Mouse (Mus musculus) MEL-GATA-1-ER (cell line): ENCODE results near the gene Prrg2.
"Not testable (repeated sequence)": the region's sequence is repeated elsewhere in the genome, so short reads cannot be mapped to it uniquely, and the experiment has no call there.

Experiments used
- DNase-seq: peaks from one replicate; pipeline ENCODE4 v3.0.0-alpha.2; 2012; ENCODE audit warnings: low read depth; ENCODE audit errors: extremely low read depth

Gene Prrg2

GRCm38 (mm10) chr7:45036702-45037101 is 25.8 kb downstream of the Prrg2 start:
- no peak for DNase-seq

GRCm38 (mm10) chr7:45035631-45036030 is 26.8 kb downstream of the Prrg2 start:
- no peak for DNase-seq

- DNase-seq = no peak
Observed at GRCm38 (mm10) chr7:45033722-45034359, 28.6 kb downstream of the Prrg2 start.

- DNase-seq = no peak
Observed at GRCm38 (mm10) chr7:45030857-45031256, 31.6 kb downstream of the Prrg2 start.

GRCm38 (mm10) chr7:45029995-45030394 is 32.5 kb downstream of the Prrg2 start:
- DNase-seq = no peak

GRCm38 (mm10) chr7:45028351-45028750 is 34.1 kb downstream of the Prrg2 start:
- DNase-seq = no peak

- no peak for DNase-seq
Observed at GRCm38 (mm10) chr7:45027761-45028160, 34.7 kb downstream of the Prrg2 start.

GRCm38 (mm10) chr7:45026256-45026655 is 36.2 kb downstream of the Prrg2 start:
- DNase-seq = no peak

- no peak for DNase-seq
Observed at GRCm38 (mm10) chr7:45025601-45026220, 36.8 kb downstream of the Prrg2 start.

- DNase-seq = no peak
Observed at GRCm38 (mm10) chr7:45024281-45025248, 37.9 kb downstream of the Prrg2 start.

- not testable (repeated sequence) for DNase-seq
Observed at GRCm38 (mm10) chr7:45023711-45024110, 38.8 kb downstream of the Prrg2 start.

GRCm38 (mm10) chr7:45020225-45020624 is 42.3 kb downstream of the Prrg2 start:
- no peak for DNase-seq

- no peak for DNase-seq
Observed at GRCm38 (mm10) chr7:45019031-45019571, 43.4 kb downstream of the Prrg2 start.

- DNase-seq = peak; percentile 99
Observed at GRCm38 (mm10) chr7:45017242-45018061, 45.0 kb downstream of the Prrg2 start, which contains the start of gene Rras. Rras (plus strand) TSS chr7:45017961.

GRCm38 (mm10) chr7:45016761-45017160 is 45.7 kb downstream of the Prrg2 start:
- peak; percentile 22 for DNase-seq

- peak; percentile 97 for DNase-seq
Observed at GRCm38 (mm10) chr7:45015957-45016612, 46.4 kb downstream of the Prrg2 start, which contains the start of gene Scaf1. Scaf1 (minus strand) TSS chr7:45016363.

GRCm38 (mm10) chr7:45015344-45015956 is 47.0 kb downstream of the Prrg2 start:
- peak; percentile 59 for DNase-seq

GRCm38 (mm10) chr7:45014096-45014451 is 48.4 kb downstream of the Prrg2 start:
- DNase-seq = no peak

GRCm38 (mm10) chr7:45013366-45014095 is 48.9 kb downstream of the Prrg2 start:
- no peak for DNase-seq
